Mouse (Mus musculus) heart, embryonic 14.5 days (tissue): ENCODE data around the gene L3mbtl3. TPM values are rescaled to one million over a fixed set of nuclear protein-coding genes. Genes with fewer than 3 reads are reported as not detected.

Experiments used
- ATAC-seq: fragments of 200-750 bp; cut with Nextera tagmentation; 2 replicates; pipeline ENCODE4 v1.8.0; 2017; ENCODE audit warnings: low read depth, moderate TSS enrichment; ENCODE audit not compliant: insufficient number of reproducible peaks, insufficient read depth, low FRiP score
- H3K27ac ChIP-seq, 2 experiments: fragments of 200-500 bp in 1 of 2; fragments of 300-500 bp in 1 of 2; sonication (generic) in 1 of 2; replicated peaks in 1 of 2; 2 replicates each; pipeline ENCODE4 v1.5.1; 2012 to 2014; ENCODE audit warnings: low read depth in 2 of 2, low read length in 2 of 2, control low read depth in 1 of 2, mild to moderate bottlenecking in 1 of 2, mixed read lengths in 1 of 2; ENCODE audit not compliant: control insufficient read depth in 1 of 2, insufficient read depth in 1 of 2
- H3K27me3 ChIP-seq: fragments of 300-500 bp; sonication (generic); 2 replicates; pipeline ENCODE4 v1.6.1; 2014; ENCODE audit warnings: mild to moderate bottlenecking, low read length, control low read depth; ENCODE audit not compliant: control insufficient read depth, insufficient read depth
- H3K36me3 ChIP-seq: fragments of 300-500 bp; sonication (generic); 2 replicates; pipeline ENCODE4 v1.6.1; 2014; ENCODE audit warnings: mild to moderate bottlenecking, control low read depth, low read length, mixed read lengths; ENCODE audit not compliant: control insufficient read depth, insufficient read depth
- H3K4me1 ChIP-seq, 2 experiments: fragments of 200-500 bp in 1 of 2; fragments of 300-500 bp in 1 of 2; sonication (generic) in 1 of 2; 2 replicates each; pipeline ENCODE4 v1.6.1; 2012 to 2014; ENCODE audit warnings: low read length in 2 of 2, control low read depth in 1 of 2, mixed read lengths in 1 of 2; ENCODE audit not compliant: control insufficient read depth in 2 of 2, insufficient read depth in 2 of 2
- H3K4me2 ChIP-seq: fragments of 300-500 bp; sonication (generic); 2 replicates; pipeline ENCODE4 v1.6.1; 2014; ENCODE audit warnings: mild to moderate bottlenecking, low read length
- H3K4me3 ChIP-seq, 2 experiments: fragments of 200-500 bp in 1 of 2; fragments of 300-500 bp in 1 of 2; sonication (generic) in 1 of 2; 2 replicates each; pipeline ENCODE4 v1.5.1; 2012 to 2014; ENCODE audit warnings: low read length in 2 of 2, mild to moderate bottlenecking in 2 of 2, control low read depth in 1 of 2, low read depth in 1 of 2, moderate library complexity in 1 of 2; ENCODE audit not compliant: control insufficient read depth in 1 of 2, insufficient read depth in 1 of 2
- H3K9ac ChIP-seq: fragments of 300-500 bp; sonication (generic); 2 replicates; pipeline ENCODE4 v1.6.1; 2014; ENCODE audit warnings: mild to moderate bottlenecking, low read length
- H3K9me3 ChIP-seq: fragments of 300-500 bp; sonication (generic); 2 replicates; pipeline ENCODE4 v1.6.1; 2016; ENCODE audit warnings: low read length, control low read depth; ENCODE audit not compliant: control insufficient read depth
- WGBS: fragments of 180-500 bp; shearing (Covaris S2); extraction: QIAGEN DNeasy Blood & Tissue Kit; methylation state at CpG from one replicate; pipeline ENCODE4 v1.1.7; 2014; 5-methylcytosine and 5-hydroxymethylcytosine counted together
- polyA plus RNA-seq: library from polyadenylated mRNA; unstranded; fragments of >200 nt; fragmentation: Nextera tagmentation; extraction: Ambion mirVana; gene quantifications from 2 replicates; pipeline ENCODE4 v1.2.1, GENCODE M21; 2014

Gene L3mbtl3
- polyA plus RNA-seq, 1 experiment from 2014 or later: 9.6 TPM

DNA sequence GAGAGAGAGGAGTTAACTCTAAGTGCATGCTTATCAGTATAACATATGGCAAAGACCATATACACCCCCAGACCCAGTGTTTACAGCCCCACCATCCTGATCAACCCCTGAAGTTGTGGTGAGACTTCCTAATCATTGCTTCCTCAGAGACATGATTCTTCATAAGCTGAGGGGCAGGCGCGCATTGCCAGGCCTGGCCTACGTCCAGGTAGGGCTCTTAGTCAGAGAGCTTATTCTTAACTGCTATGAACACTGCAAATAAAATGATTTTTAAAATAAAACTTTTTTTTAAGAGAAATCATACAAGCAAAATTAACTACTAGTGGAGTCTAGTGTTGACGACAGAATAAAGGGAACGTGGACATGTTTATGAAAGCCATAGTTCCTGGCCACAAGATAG lies 17.5 kb downstream of the L3mbtl3 start:
- Histone ChIP-seq H3K27me3 (no peaks in the 10 kb centered on the region), H3K9ac (no peak overlapping the region), H3K4me1 (no peaks in the 10 kb centered on the region), H3K4me3 (no peak overlapping the region), H3K9me3 (no peaks in the 10 kb centered on the region), H3K36me3 (no peaks in the 10 kb centered on the region), H3K27ac (no peak overlapping the region), H3K4me2 (no peak overlapping the region)
- ATAC-seq: no peak
- 87% methylated on average over 5 of the region's 5 CpGs for WGBS

DNA sequence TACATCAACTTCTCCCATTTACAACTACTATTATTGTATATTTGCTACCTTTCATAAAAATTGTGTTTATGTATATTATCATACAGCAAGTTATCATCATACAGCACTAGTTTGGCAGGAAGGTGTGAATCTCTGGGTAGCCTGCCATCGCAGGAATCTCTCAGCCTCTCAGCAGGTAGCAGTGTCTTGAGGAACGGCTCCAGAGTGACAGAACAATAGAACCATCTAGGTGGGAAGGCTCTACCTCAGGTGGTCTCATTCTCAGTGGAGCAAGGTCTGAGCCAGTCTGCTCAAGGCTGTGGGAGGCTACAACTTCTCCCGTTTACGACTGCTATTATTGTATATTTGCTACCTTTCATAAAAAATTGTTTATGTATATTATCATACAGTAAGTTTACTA lies 22.0 kb downstream of the L3mbtl3 start:
- H3K9me3 ChIP-seq: no peaks in the 10 kb centered on the region
- H3K9ac ChIP-seq: no peak overlapping the region
- ATAC-seq: no peak
- H3K4me2 ChIP-seq: no peak overlapping the region
- 78% methylated on average over 4 of the region's 4 CpGs for WGBS
- no peaks in the 10 kb centered on the region for H3K4me1 ChIP-seq
- no peak overlapping the region for H3K27ac ChIP-seq
- no peaks in the 10 kb centered on the region for H3K27me3 ChIP-seq
- peaks cover 14% of the 10 kb centered on the region for H3K36me3 ChIP-seq
- H3K4me3 ChIP-seq: no peak overlapping the region

DNA sequence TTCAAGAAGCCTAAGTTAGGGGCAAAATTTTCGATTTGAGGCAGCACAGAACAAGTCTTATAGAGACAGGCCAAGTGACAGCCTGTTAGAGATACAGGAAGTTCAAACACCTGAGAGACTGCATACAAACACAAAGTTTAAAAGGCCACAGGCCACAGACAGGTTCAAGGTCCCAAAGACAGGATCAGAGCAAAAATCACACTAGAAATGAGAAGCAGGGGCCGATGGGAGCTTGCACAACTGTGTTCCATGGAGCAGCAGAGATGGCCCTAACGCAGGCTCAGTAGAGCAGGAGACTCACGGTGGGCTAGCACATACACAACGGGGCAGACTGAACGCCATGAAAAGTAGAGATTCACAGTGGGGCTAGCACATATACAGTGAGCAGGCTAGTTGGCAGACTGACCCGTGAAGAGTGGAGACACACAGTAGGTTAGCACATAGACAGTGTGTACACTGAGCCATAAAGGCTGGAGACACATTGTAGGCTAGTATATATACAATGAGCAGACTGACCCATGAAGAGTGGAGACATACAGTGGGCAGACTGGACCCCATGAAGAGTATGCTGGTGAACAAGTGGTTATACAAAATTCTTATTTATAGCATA lies 24.5 kb downstream of the L3mbtl3 start:
- H3K27ac ChIP-seq: no peak overlapping the region
- H3K9me3 ChIP-seq: no peaks in the 10 kb centered on the region
- no peak overlapping the region for H3K4me3 ChIP-seq
- H3K36me3 ChIP-seq: peaks cover 14% of the 10 kb centered on the region
- no peak for ATAC-seq
- no peak overlapping the region for H3K4me2 ChIP-seq
- H3K4me1 ChIP-seq: no peaks in the 10 kb centered on the region
- no peaks in the 10 kb centered on the region for H3K27me3 ChIP-seq
- 90% methylated on average over 7 of the region's 7 CpGs for WGBS
- H3K9ac ChIP-seq: no peak overlapping the region

DNA sequence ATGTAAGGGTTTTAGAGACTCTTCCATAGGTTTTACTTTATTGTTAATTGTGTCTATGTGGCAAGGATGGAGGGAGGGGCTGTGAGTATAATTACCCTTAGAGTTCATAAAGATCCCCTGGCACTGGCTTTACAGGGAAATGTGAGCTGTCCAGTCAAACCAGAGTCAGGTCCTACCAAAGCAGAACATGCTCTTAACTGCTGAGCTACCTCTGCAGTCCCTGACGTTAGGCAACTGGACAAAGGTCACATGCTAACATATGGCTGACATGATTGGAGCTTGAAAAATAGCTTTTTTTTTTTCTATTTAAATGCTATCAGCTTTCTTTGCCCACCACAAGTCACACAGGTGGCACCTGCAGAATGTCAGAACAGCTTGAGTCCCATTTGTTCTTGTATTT lies 25.6 kb downstream of the L3mbtl3 start:
- H3K4me1 ChIP-seq: no peaks in the 10 kb centered on the region
- H3K4me2 ChIP-seq: no peak overlapping the region
- H3K9me3 ChIP-seq: no peaks in the 10 kb centered on the region
- no peak overlapping the region for H3K27ac ChIP-seq
- no peaks in the 10 kb centered on the region for H3K27me3 ChIP-seq
- H3K4me3 ChIP-seq: no peak overlapping the region
- ATAC-seq: no peak
- H3K36me3 ChIP-seq: peaks cover 14% of the 10 kb centered on the region
- WGBS: 67% methylated on average over 1 of the region's 1 CpGs
- H3K9ac ChIP-seq: no peak overlapping the region

DNA sequence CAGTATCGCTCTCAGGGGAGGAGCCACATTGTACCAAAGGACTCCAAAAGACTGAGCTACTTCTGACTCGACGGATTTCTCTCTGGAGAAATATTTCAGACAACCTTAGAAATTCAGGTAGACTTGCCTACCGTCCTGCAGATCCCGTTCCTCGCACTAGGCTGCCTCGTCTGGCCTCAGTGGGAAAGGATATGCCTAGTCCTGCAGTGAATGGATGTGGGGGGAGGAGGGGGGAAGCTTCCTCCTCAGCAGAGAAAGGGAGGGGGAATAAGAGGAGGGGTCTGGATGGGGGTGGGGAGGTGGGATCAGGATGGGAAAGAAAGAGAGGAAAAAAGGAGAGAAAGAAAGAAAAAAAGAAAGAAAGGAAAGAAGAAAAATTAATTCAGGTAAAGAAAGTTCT lies 28.2 kb downstream of the L3mbtl3 start:
- no peak overlapping the region for H3K4me3 ChIP-seq
- no peak for ATAC-seq
- no peak overlapping the region for H3K4me2 ChIP-seq
- H3K27me3 ChIP-seq: no peaks in the 10 kb centered on the region
- no peaks in the 10 kb centered on the region for H3K4me1 ChIP-seq
- H3K9ac ChIP-seq: no peak overlapping the region
- H3K27ac ChIP-seq: no peak overlapping the region
- peaks cover 35% of the 10 kb centered on the region for H3K36me3 ChIP-seq
- no peaks in the 10 kb centered on the region for H3K9me3 ChIP-seq
- 34% methylated on average over 7 of the region's 7 CpGs for WGBS

DNA sequence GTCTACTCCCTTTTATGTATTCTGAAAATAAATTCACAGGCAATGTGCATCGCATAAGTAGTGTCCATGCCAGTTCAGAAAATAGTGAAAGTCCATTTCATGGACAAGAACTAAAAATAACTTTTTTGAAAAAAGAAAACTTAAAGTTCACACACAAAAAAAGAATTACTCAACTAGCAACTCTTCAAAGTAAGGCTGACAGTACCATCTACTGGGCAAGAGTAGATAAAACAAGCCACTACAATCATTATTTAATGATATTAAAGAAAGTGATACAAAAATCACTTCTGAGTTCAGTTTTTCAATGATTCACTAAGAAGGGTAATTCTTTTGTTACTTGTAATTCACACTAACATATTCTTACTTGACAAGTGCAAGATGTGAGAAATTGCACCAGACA lies 29.9 kb downstream of the L3mbtl3 start:
- Histone ChIP-seq H3K4me2 (no peak overlapping the region), H3K27ac (no peak overlapping the region), H3K4me3 (no peak overlapping the region), H3K27me3 (no peaks in the 10 kb centered on the region), H3K36me3 (peaks cover 41% of the 10 kb centered on the region), H3K9me3 (no peaks in the 10 kb centered on the region), H3K9ac (no peak overlapping the region), H3K4me1 (no peaks in the 10 kb centered on the region)
- ATAC-seq: no peak
- 98% methylated on average over 1 of the region's 1 CpGs for WGBS

DNA sequence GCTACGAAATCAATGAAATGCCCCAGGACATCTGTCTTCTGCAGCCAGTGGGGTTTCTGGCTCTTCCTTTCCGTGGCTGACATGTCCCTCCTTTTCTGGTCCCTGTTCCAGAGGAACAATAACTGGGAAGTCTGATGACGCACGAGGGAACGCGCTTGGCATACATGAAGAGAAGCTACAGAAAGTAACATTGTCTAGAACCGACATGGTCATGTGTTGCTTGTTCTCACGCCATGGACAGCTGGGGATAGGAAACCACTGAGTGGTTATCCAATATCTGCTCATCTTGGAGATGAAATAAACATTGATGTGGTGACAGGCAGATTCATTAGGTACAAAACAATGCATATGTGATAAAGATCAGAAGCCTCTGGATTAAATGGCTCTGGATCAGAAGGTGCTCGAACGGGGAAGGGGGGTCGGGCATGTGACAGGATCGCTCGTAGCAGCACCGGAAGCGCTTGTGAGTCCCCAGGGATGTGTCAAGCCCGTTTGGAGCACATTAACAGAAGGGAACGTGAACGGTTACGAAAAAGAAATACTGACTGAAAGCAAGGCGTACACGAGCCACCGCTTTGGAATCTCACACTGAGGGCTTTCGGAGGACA lies 37.8 kb downstream of the L3mbtl3 start:
- no peak for ATAC-seq
- no peaks in the 10 kb centered on the region for H3K27me3 ChIP-seq
- no peaks in the 10 kb centered on the region for H3K9me3 ChIP-seq
- no peak overlapping the region for H3K27ac ChIP-seq
- no peak overlapping the region for H3K4me2 ChIP-seq
- H3K9ac ChIP-seq: no peak overlapping the region
- no peaks in the 10 kb centered on the region for H3K4me1 ChIP-seq
- WGBS: 87% methylated on average over 23 of the region's 23 CpGs
- H3K4me3 ChIP-seq: no peak overlapping the region
- H3K36me3 ChIP-seq: peaks cover 80% of the 10 kb centered on the region

DNA sequence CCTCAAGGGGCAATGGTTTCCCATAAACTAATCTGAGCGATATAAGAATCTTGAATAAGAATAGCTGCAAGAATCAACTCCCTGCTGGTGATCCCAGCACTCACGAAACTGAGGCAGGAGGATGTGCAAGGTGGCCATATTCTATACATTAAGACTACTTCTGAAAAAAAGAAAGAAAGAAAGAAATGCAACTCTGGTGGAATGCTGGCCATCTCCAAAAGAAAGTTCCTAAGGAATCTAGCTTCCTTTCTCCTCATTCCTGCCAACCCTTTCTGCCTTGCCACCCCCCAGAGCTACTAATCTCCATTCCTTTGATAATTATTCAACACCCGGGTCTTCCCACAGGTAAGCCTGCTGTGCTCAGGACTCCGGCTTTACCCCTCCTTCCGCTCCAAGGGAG lies 41.8 kb downstream of the L3mbtl3 start:
- H3K9me3 ChIP-seq: no peaks in the 10 kb centered on the region
- 52% methylated on average over 5 of the region's 5 CpGs for WGBS
- no peaks in the 10 kb centered on the region for H3K4me1 ChIP-seq
- H3K4me2 ChIP-seq: no peak overlapping the region
- no peak for ATAC-seq
- no peak overlapping the region for H3K9ac ChIP-seq
- H3K36me3 ChIP-seq: peaks cover 62% of the 10 kb centered on the region
- H3K4me3 ChIP-seq: no peak overlapping the region
- H3K27me3 ChIP-seq: no peaks in the 10 kb centered on the region
- H3K27ac ChIP-seq: no peak overlapping the region
